Mouse (Mus musculus) MN1 (cell line): ENCODE measurements at regions not wholly inside any gene's neighbourhood (a gene's known extent, or its start where the extent isn't known, plus 50 kb on each side); places are given as distances from the start of the nearest gene placed in this dataset.

ENCODE experiments used
- DNase-seq: peaks from one replicate; pipeline ENCODE4 v3.0.0-alpha.2; 2016; ENCODE audit warnings: low spot score

DNA sequence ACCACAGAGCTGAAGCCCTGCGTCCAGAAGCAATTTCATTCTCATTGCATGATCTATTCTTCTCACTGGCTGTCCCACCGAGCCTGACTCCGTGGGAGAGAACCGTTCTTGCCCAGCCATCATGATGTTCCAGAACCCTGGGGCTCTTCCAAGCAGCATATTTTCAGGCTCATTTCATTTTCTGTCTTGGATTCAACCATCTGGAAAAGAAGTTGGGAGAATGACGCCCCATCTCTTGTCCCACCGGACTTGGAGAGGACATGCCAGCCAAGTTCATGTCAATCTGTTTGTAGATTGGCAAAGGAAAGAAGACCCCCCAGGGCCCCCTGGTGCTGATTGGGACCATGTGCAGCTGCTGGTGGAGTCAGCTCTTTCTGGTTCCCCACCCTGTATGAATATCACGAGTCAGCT, 1400.5 kb upstream of the Lrrc6 start:
- no peak for DNase-seq

DNA sequence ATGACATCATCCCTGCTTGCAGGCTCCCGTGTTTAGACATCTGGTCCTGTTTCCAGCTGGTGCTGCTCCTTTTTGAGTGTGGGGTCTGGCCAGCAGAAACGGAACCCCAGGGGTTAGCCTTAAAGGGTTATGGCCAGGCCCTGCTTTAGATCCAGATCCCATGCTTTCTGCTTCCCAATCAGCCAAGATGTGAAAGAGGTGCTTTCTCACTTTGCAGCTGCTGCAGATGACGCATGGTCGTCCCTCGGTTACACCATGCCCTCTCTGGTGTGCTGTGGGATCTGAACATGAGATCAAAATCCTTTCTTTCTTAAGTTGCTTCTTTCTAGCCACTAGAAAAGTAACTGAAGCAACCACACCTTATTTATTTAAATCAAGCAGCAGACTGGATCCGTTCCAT, 1399.1 kb upstream of the Lrrc6 start:
- no peak for DNase-seq

DNA sequence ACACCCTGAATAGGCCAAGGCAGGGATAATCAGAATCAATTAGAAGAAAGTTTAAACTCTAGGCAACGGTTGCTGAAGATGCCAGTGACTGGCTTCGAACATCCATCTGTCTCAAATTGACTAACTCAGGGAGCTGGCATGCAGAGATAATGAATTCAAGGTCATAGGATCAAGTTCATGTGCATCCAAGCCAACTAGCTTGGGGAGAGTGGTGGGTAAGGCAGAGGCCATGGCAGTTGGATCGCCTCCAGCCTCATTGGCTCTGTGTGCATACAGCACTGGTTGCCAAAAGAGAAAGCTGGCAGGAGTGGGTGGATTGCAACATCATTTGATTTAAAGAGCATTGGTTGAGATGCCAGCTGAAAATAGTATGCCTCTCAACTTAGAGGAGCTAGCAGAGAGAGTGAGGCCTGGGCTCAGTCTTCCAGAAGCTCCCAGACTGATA, 1398.3 kb upstream of the Lrrc6 start:
- no peak for DNase-seq

DNA sequence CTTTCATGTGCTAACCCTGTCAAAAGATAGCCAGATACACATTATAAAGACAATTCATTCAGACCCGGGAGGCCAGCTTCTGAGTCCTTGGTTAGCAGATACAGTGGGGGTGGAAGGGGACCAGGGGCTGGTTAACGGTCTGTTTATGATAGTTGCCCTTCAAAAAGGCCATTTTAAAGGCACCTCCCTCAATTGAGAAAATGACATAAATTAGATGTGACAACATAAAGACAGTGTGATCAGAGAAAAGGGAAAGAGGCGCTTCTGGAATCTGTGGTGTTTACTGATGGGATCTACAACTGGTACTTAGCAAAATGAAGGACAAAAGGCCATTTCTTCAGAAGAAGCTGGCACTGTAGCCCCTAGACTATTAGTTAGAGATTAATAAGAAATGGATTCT, 1391.4 kb upstream of the Lrrc6 start:
- no peak for DNase-seq

DNA sequence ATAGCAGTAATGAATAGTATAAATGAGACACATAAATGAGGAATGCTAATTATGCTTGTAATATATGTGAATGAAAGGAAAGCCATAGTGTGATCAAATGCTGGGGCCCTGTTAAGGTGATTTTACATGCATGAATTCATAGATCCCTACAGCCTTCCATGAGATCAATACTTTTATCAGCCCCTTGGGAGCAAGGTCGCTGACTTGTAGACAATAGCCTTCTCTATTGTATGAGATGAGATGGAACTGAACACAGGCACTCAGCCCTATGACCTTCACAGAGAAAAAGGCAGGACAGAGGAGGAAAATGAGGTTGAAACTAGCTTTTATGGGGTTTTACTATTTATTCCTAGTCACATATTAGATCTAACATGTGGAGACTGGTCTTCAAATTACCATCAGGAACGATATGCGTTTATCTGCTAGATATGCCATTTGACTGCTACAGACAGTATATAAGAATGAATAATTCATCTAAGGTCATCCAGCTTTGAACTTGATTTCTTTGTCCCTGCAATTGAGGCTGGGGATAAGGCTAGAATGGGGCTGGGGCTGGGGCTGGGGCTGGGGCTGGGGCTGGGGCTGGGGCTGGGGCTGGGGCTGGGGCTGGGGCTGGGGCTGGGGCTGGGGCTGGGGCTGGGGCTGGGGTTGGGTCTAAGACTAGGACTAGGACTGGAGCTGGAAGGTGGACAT, 1390.0 kb upstream of the Lrrc6 start:
- DNase-seq, result no peak

DNA sequence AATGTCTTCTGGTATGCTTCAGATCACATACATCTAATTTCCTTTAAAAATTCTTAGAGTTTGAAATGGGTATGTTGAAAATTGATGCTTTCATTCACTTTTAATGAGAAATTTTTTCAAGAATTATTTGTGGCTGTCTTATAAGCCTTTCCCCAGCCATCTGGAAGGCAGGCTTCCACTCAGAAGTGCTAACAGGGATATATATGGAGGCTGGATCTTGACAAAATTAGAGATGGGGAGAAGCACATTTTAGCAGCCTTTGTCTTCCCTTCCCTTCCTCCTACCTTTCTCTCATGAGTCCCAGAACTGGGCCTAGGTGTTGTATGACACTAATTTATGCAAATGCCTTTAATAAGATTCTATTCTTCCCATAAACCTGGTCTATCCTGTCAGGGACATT, 1387.8 kb upstream of the Lrrc6 start:
- DNase-seq, result no peak

DNA sequence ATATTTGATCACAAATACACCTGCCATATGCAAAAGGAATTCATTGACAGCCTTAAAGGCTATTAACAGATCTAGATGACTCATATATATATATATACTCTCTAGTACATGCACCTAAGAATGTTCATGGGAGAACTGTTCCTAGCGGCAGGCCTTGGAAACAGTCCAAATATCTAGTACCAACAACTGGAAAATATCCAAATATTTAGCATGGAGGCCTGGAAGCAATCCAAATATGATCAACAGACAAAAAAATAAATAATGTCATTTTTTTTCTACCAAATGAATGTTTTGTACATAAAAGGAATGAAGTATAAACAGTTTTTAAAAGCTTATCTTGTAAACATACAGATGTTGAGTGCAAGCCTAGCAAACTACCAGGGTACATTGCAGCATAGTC, 1354.6 kb upstream of the Lrrc6 start:
- no peak for DNase-seq

DNA sequence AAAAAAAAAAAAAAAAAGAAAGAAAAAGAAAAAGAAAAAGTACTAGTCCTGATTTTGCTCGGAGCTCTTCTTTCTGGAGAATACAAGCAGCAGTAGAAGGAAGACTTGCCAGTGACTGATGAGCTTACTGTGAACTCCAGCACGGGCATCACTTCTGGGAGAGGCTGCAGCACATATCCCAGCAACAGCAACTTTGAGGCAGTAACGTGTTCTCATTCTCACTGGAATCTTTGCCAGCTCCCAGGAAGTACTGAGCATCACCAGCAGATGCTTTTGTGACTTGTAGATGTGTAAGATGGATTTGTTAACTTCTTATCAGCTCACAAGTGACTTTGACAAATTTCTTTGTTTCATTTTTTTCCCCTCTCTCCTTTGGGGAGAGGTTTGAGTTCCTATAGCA, 1349.4 kb upstream of the Lrrc6 start:
- no peak for DNase-seq

DNA sequence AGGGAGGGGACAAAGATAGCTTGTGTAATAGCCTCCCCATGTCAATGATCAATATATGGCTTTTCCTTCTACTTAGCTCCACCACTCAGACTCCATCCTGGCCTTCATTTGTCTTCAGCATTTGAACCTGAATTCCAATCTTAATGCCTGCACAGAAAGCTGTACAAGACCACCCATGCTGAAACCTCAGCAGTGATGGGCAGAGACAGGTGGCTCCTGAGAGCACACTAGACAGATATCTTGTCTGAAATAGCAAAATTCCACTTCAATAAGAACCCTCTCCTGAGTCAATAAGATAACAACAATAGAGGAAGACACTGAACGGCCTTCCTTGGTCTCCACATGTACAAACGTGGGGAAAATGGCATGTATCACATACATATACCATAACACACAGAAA, 1345.0 kb upstream of the Lrrc6 start:
- DNase-seq, result no peak

DNA sequence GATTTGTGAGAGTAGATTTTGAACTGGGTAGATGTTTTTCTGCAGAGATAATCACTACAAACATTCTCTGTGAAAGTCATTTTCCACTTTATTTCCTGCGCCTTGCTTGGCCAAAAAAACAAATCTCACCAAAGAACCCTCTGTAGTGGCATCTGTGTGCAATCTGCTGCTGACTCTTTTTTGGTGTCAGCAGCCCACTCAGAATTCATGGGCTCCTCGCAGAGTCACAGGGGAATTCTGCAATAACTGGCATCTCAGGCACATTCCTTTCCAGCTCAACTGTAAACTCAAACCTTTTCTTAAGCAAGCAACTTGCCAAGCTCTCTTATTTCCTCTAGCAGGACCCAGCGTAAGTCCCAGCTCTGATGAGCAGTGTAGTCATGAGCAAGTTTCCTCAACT, 1340.0 kb upstream of the Lrrc6 start:
- DNase-seq, result no peak

DNA sequence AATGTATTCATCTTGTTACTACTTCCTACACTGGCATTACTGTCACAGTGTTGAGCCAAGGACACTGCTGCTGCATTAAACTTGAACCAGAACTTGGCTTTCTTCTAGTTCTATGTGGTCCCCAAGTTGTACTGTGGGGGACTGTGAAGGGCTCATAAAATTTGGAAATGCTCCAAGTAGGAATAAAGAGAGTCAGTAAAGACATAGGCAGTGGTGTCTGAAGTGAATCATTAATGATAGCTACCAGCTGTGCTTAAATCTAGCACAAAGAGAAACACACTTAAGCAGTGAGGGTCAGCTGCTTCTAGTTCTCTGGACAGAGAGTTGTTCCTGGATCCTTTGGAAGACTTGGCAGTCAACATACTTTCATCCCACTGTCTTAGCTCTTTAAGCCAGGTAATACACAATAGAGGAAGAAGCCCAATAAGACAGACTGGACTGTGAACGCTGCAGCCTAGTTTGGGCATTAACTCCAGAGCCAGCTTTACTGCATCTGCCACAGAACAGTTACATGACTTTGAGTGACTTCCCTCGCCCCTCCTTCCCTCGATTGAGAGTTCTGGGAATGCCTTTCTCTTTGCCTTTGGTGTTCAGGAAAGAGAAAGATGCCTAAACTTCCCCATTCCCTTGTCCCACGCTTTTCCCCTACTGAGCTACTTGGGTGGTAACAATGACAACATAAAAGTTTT, 1325.2 kb upstream of the Lrrc6 start:
- DNase-seq, result no peak

DNA sequence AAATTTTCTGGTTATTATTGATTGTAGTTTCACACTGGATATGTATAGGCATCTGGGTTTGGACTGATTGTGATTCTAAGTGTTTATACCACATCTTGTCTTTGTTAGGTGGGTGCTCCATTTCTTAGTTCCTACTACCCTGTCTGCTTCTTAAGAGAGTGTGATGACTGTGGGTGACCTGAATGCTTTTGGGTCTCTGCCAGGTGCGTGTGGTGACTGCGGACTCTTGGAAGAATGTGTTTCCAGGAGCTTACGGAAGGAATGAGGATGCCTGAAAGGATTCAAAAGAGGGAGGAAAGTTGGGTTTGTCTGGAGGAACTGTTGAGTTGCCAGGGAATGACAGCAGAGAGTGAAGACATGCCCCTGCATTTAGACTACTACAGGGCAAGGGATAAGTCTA, 1322.5 kb upstream of the Lrrc6 start:
- DNase-seq, result no peak

DNA sequence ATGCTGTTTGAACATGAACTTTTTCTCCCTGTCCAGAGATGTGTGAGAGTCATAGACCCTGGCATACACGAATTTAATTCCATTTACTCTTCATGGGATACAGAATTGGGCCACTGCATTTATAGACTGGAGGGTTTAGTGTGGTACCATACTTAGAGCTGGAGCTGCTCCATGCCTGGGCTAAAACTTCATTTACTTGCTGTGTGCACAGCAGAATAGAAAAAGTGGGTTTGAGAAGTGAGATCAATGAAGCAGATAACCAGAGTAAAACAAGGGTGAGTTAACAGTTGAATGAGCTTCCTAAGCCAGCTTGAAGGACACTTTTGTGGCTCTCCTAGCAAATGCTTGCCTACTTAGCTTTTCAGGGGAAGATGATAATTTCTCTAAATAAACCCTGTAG, 1299.2 kb upstream of the Lrrc6 start:
- DNase-seq, result no peak

DNA sequence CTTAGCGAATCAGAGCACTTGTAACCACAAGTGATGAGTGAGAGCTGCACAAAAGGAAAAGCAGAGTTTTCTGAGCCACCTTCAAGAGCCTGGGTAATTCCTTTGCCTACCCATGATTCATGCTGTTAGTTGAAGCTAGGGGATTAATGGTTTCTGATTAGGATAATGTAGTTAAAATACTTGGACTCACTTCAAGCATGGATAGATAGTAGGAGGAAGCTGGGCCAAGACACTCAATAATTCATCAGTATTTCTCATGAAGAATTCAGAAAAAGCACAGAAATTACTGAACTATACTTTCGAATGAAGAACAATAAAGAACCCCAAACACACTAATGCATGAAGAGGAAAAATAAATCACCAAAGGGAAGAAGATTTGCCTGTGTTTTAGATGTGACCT, 1294.9 kb upstream of the Lrrc6 start:
- no peak for DNase-seq

DNA sequence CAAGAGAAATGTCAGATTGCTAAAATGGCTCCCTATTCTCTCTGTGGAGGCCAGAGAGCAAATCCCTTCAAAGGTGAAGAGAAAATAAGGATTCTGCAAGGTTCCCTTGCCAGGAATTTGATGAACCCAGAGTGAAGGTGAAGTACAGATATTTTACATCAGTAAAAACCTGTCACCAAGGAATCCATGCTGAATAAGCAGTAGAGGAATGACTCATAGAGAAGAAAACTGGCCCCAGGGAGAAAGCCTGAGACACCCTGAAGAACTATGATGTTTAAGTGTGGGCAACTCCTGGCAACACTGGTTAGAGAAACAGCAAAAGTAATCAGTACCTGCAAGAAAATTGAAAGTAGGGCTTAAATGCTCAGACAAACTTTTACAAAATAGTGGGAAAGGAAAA, 1292.1 kb upstream of the Lrrc6 start:
- no peak for DNase-seq

DNA sequence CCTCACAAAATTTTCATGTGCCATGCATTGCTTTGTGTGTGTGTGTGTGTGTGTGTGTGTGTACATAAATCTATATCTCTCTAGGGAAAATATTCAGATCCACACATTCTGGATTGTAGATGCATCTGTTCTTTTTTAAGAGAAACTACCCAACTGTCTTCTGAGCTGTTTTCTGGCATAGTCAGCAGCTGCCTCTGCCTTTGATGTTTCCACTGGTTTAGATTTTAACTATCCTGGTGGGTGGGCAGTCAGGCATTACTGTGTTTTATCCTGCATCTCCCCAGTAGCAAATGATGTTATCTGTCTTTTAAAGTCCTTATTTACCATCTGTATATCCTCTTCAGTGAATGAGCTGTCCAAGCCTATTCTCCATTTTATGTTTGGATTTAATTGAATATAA, 1287.9 kb upstream of the Lrrc6 start:
- no peak for DNase-seq

DNA sequence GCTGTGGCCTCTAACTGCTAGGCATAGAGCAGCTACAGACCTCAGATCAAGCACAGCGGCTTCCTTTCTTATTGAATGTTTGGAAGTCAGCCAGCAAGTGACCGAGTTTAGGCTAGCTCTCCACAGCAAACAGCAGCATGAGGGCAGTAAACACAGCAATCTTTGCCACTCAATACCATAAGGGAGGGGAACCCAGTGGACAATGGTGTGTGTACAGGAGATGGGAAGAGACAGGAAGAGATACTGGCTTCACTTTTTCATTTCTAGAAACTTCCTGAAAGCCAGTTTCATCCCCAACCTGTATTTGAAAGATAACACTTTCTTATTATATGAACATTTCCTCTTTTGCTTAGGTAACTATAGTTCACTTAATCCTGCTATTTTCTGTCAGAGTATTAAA, 1284.9 kb upstream of the Lrrc6 start:
- no peak for DNase-seq

DNA sequence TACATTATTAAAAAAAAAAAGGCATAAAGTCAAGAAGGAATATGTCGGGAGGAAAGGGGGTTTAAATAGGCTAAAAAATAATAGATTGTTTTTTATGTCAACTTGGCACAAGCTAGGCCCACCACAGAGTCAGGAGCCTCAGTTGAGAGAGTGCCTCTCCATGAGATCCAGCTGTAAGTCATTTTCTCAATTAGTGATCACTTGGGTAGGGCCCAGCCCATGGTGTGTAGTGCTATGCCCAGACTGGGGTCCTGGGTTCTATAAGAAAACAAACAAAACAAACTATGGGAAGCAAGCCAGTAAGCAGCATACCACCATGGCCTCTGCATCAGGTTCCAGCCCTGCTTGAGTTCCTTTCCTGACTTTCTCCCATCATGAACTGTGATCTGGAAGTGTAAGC, 1283.0 kb upstream of the Lrrc6 start:
- DNase-seq, result no peak

DNA sequence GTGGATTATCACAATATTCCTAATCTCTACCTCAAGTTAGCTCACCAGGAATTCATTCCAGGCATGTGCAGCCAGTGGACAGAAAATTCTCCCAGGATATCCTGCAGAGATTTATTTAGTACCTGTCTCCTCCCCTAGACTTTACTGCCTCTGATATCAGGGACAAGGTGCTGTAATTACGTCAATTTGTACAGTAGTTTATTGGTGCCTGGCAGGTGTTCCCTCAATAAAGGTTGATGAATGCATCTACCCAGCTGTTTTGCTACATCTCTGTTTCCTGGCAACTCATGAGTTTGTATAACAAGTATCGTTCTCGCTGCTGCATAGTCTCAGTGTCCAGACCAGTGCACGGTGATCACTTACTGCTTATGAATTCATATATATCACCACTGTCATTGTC, 1281.8 kb upstream of the Lrrc6 start:
- no peak for DNase-seq

DNA sequence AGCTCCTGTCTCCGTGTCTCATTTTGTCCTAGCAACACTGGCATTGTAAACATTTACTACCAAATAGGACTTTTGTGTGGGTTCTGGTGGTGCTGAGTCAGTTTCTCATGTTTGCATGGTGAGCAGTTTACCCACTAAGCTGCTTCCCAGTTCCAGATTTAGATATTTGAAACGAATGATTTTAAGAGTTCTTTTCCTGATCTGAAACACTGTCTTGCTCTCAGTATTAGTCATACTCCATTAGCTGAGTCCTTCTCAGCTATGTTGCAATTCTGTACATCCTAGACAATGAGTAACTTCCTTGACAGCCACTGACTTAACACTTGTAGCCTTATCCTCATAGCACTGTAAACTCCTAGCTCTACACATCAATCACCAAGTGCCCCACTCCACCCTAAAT, 1280.1 kb upstream of the Lrrc6 start:
- no peak for DNase-seq

DNA sequence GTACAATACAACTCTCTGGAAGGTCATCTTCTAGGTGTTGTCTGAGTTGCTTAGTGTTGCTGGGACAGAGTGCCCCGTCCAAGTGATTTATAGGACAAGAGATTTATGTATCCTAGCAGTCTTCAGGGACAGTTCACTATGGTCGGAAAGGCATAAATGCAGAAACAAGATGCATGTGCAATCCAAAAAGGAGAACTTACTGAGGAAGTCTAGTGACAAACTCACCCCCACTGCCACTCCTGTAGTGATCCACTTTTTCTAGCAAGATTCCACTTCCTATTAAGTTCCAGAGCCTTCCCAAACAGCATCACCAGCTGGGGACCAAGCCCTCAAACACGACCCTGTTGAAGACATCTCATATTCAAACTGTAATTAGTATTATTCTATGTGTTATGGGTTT, 1266.9 kb upstream of the Lrrc6 start:
- DNase-seq, result no peak

DNA sequence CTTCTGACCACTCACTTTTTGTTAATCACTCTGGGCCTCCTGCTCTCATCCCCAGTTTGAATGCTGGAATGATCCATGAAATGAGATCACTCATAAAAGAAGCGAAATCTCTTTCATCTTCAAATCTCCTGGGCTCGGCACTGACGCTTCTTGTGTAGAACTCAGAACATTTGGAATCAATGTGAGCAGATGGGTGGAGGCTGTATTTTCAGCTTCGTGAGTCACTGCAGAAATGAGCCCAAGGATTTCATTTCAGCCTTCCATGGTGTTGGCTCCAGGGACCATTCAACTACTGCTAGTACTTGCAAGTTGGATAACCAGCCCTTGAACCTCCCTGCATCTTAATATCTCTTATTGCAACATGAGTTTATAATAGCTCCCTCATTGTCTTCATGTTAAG, 1258.5 kb upstream of the Lrrc6 start:
- DNase-seq, result no peak

DNA sequence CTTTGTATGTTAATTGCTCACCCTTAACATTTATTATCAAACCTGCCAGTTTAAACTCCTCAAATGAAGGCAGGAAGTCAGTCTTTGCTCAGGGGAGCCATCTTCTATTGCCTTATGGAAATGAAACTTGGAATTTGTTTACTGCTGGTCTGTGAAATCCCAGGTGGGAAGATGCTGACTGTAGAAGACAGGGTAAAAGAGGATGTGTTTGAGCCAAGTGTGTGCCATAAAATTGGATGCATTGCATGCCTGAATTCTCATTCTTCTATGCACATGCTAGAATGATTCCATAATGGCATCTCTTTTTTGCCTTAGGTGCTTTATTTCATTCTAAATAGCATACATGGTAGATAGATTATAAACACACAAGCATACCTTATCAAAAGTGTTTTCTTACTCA, 1249.9 kb upstream of the Lrrc6 start:
- DNase-seq, result no peak

DNA sequence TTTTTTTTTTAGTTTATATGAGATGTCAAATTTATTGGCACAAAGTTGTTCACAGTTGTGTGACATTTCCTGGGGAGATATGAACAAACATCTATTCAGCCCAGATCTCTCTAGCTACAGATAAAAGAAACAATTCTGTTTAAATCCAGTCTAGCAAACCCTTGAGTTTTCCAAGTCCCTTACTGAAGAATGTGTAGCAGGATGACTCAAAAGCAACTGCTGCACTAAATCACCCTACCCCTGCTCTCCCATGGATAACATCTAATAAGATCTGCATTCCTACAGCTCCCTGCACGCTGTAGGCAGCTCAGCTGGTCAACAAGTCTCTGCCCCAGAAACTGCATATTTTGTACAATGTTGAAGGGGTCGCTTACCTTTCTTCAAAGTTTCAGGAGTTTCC, 1242.6 kb upstream of the Lrrc6 start:
- no peak for DNase-seq
